Mouse (Mus musculus) heart, embryonic 10.5 days (tissue): ENCODE measurements around the gene Sept9. TPM values are rescaled to one million over a fixed set of nuclear protein-coding genes. Genes with fewer than 3 reads are reported as not detected.

ENCODE experiments used
- DNase-seq: peaks from one replicate; pipeline ENCODE4 v3.0.0-alpha.2; 2017; ENCODE audit warnings: low spot score
- H3K27ac ChIP-seq: fragments of 300-500 bp; sonication (generic); 2 replicates; pipeline ENCODE4 v1.5.1; 2016; ENCODE audit warnings: mild to moderate bottlenecking
- H3K27me3 ChIP-seq: fragments of 300-500 bp; sonication (generic); 2 replicates; pipeline ENCODE4 v1.6.1; 2016; ENCODE audit warnings: mild to moderate bottlenecking; ENCODE audit not compliant: poor library complexity, insufficient read depth, severe bottlenecking
- H3K36me3 ChIP-seq: fragments of 300-500 bp; sonication (generic); 2 replicates; pipeline ENCODE4 v1.6.1; 2016; ENCODE audit warnings: mild to moderate bottlenecking, moderate library complexity
- H3K4me1 ChIP-seq: fragments of 300-500 bp; sonication (generic); 2 replicates; pipeline ENCODE4 v1.6.1; 2016; ENCODE audit warnings: mild to moderate bottlenecking
- H3K4me3 ChIP-seq: fragments of 300-500 bp; sonication (generic); 2 replicates; pipeline ENCODE4 v1.5.1; 2016; ENCODE audit warnings: mild to moderate bottlenecking, moderate library complexity
- H3K9me3 ChIP-seq: fragments of 300-500 bp; sonication (generic); 2 replicates; pipeline ENCODE4 v1.6.1; 2016; ENCODE audit warnings: mild to moderate bottlenecking, moderate library complexity
- WGBS: fragments of 180-500 bp; shearing (Covaris S2); methylation state at CpG from one replicate; pipeline ENCODE4 v1.1.7; 2016; 5-methylcytosine and 5-hydroxymethylcytosine counted together
- polyA plus RNA-seq: library from polyadenylated mRNA; unstranded; fragments of >200 nt; fragmentation: Nextera tagmentation; extraction: Ambion mirVana; gene quantifications from 2 replicates; pipeline ENCODE4 v1.2.1, GENCODE M21; 2016

Sept9 gene
- polyA plus RNA-seq, 1 experiment from 2014 or later, result 164 TPM

DNA sequence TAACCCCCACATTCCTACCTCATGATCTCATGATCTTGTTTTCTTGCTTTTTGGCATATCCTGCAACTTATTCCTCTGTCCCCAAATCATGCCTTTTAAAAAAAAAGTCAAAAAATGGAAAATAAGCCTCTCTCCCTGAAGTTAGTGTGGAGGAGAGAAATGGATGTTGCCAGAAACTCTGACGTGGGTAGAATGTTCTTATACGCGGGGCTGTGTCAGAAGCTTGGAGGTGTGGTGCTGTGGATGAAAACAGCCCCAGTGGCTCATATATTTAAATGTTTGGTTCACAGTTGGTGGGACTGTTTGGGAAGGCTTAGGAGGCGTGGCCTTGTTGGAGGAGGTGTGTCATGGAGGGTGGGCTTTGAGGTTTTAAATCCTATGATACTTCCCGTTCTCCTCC, 169.9 kb downstream of the Sept9 start:
- Histone ChIP-seq H3K9me3 (no peaks in the 10 kb centered on the region), H3K27me3 (peaks cover 15% of the 10 kb centered on the region), H3K4me3 (no peak overlapping the region), H3K4me1 (peaks cover 28% of the 10 kb centered on the region), H3K36me3 (no peaks in the 10 kb centered on the region), H3K27ac (no peak overlapping the region)
- WGBS, result 82% methylated on average over 5 of the region's 5 CpGs
- no peak for DNase-seq

DNA sequence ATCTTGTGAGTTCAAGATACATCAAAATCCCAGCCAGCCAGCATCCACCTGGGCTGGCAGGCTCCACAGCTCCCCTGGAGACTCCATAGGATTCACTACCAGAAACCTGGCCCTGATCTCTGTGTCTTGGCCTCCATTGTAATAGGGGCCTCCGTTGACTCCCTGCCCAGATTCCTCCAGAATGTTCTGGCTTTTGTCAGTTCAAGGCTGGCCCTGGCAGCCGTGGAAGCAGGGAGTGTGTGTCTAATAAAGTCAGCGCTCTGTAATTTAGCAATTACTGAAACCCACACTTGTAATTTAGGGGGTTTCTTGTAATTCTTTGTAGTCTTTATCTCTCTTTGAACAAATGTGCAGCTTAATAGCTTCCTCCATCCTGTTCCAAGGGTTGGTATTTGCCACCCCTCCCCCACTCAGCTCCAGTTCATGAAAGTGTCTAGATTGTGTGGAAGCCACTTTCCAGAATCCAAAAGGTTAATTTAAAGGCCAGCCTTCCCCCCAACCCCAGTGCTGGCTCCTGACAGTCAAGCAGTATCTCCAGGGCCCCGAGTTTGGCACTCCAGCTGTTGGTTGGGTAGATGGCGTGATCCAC, 170.9 kb downstream of the Sept9 start:
- Histone ChIP-seq H3K27me3 (peaks cover 25% of the 10 kb centered on the region), H3K9me3 (no peaks in the 10 kb centered on the region), H3K4me3 (no peak overlapping the region), H3K27ac (peak overlapping the region; percentile 52), H3K36me3 (no peaks in the 10 kb centered on the region), H3K4me1 (peaks cover 28% of the 10 kb centered on the region)
- no peak for DNase-seq
- WGBS, result 51% methylated on average over 5 of the region's 5 CpGs

DNA sequence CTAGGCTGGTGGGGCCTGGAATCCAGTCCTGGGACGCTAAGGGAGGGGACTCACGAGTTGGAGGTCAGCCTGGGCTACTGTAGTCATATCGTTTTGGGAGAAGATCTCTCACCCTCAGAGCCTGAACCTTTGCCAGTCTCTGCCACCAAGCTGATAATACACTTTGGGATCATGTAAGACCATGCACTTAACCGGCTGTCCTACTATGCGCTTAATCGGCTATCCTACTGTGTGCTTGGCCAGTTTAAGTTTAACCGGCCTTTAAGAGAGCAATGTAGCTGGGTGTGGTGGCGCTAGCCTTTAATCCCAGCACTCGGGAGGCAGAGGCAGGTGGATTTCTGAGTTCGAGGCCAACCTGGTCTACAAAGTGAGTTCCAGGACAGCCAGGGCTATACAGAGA, 173.1 kb downstream of the Sept9 start:
- no peaks in the 10 kb centered on the region for H3K9me3 ChIP-seq
- no peaks in the 10 kb centered on the region for H3K36me3 ChIP-seq
- no peak for DNase-seq
- WGBS, result 91% methylated on average over 10 of the region's 10 CpGs
- H3K4me3 ChIP-seq, result no peak overlapping the region
- H3K27me3 ChIP-seq, result peaks cover 26% of the 10 kb centered on the region
- no peak overlapping the region for H3K27ac ChIP-seq
- H3K4me1 ChIP-seq, result peaks cover 28% of the 10 kb centered on the region

DNA sequence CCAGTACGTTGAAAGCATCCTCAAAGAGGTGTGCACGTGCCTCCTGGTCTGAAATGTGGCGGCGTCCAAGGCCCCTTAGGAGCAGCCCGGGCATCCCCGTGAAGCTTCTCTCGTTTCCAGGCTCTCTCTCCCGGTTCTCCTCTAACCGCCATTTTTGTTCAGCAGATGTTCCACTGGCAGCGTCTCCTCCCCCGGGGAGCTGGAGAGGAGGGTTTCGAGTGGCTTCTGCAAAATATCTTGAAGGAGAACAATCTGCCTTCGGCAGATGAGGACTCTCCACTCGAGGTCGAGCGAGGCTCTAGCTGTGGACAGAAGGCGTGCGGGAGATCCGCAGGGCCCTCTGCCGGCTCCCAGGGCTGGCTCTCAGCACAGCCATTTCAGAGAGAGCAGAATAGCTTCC, 173.7 kb downstream of the Sept9 start:
- peaks cover 28% of the 10 kb centered on the region for H3K4me1 ChIP-seq
- WGBS, result 75% methylated on average over 20 of the region's 20 CpGs

DNA sequence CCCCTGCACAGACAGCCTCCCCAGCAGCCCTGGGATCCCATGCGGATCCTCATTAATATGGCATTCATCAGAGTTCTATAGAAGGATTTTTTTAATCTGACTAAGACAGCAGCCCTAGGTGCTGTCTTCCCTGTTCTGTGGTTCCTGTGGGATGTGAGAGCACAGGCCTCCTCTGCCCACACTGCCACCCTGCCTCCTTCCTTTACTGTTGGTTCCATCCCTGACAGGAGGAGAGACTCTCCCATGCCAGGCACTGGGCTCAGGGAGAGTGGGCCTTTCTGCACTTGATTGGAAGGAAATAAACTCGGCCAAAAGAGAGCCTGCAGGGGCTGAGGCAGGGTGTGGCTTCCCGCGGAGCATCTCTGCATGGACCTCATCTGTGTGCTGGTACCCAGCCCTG, 174.4 kb downstream of the Sept9 start:
- Histone ChIP-seq H3K4me3 (no peak overlapping the region), H3K4me1 (peaks cover 28% of the 10 kb centered on the region), H3K27me3 (peaks cover 27% of the 10 kb centered on the region), H3K27ac (no peak overlapping the region), H3K9me3 (no peaks in the 10 kb centered on the region), H3K36me3 (no peaks in the 10 kb centered on the region)
- no peak for DNase-seq
- WGBS, result 31% methylated on average over 4 of the region's 4 CpGs

More for the DNA sequence above, 173.7 kb downstream of the Sept9 start:
- Histone ChIP-seq H3K4me3 (no peak overlapping the region), H3K9me3 (no peaks in the 10 kb centered on the region), H3K27me3 (peaks cover 26% of the 10 kb centered on the region), H3K36me3 (no peaks in the 10 kb centered on the region), H3K27ac (no peak overlapping the region)
- DNase-seq, result no peak

DNA sequence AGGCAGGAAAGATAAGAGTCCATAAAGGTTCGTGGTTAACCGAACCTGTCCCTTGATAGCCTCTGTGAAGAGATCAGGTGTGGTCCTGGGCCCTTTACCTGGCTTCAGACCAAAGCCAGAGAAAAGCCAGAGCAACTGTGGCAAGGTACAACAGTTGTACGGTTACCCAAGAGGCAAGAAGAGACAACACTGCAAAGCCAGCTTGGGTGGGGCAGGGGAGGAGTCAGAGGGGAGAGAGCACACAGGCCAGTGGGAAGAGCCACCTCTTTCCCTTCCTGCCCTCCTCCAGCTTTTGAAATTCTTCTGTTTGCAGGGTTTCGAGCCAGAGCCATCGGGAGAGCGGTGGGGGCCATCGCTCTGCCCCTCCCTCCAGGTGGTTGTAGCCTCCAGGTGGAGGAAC, 174.8 kb downstream of the Sept9 start:
- DNase-seq, result no peak
- Histone ChIP-seq H3K27me3 (peaks cover 31% of the 10 kb centered on the region), H3K4me1 (peaks cover 28% of the 10 kb centered on the region), H3K4me3 (no peak overlapping the region), H3K36me3 (no peaks in the 10 kb centered on the region), H3K27ac (no peak overlapping the region), H3K9me3 (no peaks in the 10 kb centered on the region)
- WGBS, result 42% methylated on average over 7 of the region's 7 CpGs

DNA sequence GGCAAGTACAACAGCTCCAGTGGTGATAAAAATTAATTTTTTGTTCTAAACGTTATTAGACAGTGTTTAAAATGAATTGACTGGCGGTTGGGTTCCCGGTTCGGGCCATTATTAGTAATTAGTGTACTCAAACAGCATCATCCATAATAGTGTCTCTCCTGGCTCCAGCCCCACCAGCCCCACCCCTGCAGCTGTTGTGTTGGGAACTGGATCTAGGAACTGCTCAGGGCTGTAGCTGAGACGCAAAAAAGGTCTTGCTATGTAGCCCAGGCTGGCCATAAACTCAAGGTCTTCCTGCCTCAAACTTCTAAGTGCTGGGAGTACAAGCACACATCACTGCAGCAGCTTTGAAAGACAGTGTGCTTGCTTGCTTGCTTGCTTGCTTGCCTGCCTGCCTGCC, 180.3 kb downstream of the Sept9 start:
- DNase-seq, result no peak
- Histone ChIP-seq H3K36me3 (no peaks in the 10 kb centered on the region), H3K4me3 (no peak overlapping the region), H3K27me3 (peaks cover 37% of the 10 kb centered on the region), H3K9me3 (no peaks in the 10 kb centered on the region), H3K4me1 (peaks cover 23% of the 10 kb centered on the region), H3K27ac (no peak overlapping the region)
- WGBS, result 84% methylated on average over 5 of the region's 5 CpGs

DNA sequence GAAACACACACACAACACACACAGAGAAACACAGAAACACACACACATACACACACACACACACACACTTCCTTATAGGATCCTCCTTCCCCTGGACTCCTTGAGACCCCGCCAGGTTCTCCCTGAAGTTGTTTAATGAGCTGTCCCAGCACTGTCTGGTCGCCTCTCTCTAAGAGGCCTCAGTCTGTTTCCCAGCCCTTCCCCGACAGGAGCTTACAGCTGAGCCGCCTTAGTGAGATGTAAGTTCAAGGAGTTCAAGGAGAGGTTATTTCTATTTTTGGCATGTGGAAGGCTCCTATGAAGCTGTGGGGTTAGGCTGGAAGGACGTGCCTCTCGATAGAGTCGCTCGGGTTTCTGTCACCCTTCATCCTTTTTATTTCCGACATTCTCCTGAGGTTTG, 184.8 kb downstream of the Sept9 start:
- 7% methylated on average over 9 of the region's 9 CpGs for WGBS
- no peaks in the 10 kb centered on the region for H3K9me3 ChIP-seq
- H3K27ac ChIP-seq, result peak overlapping the region; percentile 62; the same call in 1 of the 2 replicates
- DNase-seq, result no peak
- peaks cover 46% of the 10 kb centered on the region for H3K4me1 ChIP-seq
- no peaks in the 10 kb centered on the region for H3K36me3 ChIP-seq
- H3K4me3 ChIP-seq, result peak overlapping the region; percentile 30
- H3K27me3 ChIP-seq, result peaks cover 43% of the 10 kb centered on the region; the same call in 1 of the 2 replicates

DNA sequence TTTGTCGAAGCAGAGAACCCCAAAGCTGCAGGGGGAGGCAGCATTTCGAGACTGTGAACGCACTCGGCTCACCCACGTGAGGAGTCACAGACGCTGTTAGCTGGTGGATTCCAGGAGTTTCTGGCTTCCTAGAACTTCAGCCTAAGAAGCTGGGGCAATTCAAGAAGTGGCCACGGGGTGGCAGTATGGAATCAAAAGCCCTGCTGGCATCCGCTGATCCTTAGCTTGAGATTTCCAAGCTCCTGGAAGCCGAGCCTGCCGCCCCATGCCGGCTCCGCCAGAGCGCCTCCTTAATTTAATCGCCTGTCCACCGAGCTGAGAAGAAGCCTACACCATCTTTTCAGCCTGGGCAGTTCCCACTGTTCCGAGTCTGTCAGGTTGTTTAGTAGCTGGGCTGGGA, 185.4 kb downstream of the Sept9 start:
- H3K36me3 ChIP-seq, result no peaks in the 10 kb centered on the region
- peak overlapping the region; percentile 30 for H3K4me3 ChIP-seq
- DNase-seq, result peak; percentile 86
- peak overlapping the region; percentile 62; the same call in 1 of the 2 replicates for H3K27ac ChIP-seq
- H3K9me3 ChIP-seq, result no peaks in the 10 kb centered on the region
- H3K27me3 ChIP-seq, result peaks cover 41% of the 10 kb centered on the region; the same call in 1 of the 2 replicates
- 1% methylated on average over 16 of the region's 16 CpGs for WGBS
- peaks cover 53% of the 10 kb centered on the region for H3K4me1 ChIP-seq

DNA sequence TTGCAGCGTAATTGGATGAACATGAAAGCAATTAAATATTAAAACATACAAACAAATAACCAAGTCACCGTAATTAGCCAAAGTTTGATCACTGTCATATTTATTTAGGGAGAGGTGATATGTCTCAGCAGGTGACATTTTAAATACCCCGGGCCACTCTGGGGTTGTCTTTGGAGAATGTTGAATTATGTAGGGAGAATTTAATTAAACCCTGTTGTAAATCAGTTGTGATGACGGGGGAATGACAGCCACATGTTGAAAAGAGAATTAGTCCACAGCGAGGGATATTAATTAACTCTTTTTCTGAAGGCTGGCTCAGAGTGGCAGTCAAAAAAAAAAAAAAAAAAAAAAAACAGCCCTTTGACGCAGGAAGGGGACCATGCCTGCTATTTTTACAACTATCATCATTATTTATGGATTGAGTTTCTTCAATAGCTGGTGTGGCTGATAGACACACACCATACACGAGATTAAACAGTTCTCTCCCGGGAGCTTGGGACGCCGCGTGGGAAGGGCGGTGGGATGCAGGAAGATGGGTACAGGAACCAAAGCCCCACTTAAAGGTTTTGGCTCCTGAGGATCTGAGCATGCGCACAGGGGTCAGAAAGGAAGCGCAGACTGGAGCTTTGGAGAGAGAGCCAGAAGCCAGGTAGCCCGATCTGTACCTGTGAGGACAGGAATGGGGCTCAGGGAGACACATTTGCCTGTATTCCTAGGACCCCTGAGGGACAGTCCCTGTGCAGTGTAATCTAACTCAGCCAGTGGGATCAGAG, 186.1 kb downstream of the Sept9 start:
- Histone ChIP-seq H3K27ac (no peak overlapping the region; the same call in 1 of the 2 replicates), H3K4me3 (0 out of 2 replicates have a peak overlapping the region, but pooled peaks have one; percentile 30), H3K27me3 (peaks cover 41% of the 10 kb centered on the region; the same call in 1 of the 2 replicates), H3K4me1 (peaks cover 57% of the 10 kb centered on the region), H3K36me3 (no peaks in the 10 kb centered on the region), H3K9me3 (no peaks in the 10 kb centered on the region)
- no peak for DNase-seq
- WGBS, result 55% methylated on average over 15 of the region's 15 CpGs

DNA sequence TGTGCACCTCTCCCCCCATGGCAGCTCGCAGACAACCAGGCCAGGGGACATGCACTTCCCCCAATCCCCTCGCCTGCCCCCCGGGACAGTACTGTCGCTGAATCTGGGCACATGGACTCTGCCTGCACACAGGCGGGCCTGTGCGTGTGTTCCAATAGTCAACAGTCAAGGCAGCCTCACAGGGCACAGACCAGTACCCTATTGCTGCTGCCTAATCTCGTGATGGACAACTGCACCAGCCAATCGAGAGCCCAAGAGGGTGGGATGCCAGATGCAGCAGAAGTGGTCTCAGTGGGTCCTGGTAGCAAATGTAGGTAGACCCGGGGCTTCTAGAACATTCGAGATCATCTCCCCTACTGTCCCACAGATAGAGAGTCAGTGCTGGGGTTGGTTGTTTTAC, 187.8 kb downstream of the Sept9 start:
- peak overlapping the region; percentile 13; the same call in 1 of the 2 replicates for H3K27ac ChIP-seq
- H3K27me3 ChIP-seq, result peaks cover 36% of the 10 kb centered on the region; the same call in 1 of the 2 replicates
- H3K4me3 ChIP-seq, result no peak overlapping the region
- WGBS, result 79% methylated on average over 10 of the region's 10 CpGs
- DNase-seq, result no peak
- H3K4me1 ChIP-seq, result peaks cover 70% of the 10 kb centered on the region
- H3K9me3 ChIP-seq, result no peaks in the 10 kb centered on the region
- no peaks in the 10 kb centered on the region for H3K36me3 ChIP-seq

DNA sequence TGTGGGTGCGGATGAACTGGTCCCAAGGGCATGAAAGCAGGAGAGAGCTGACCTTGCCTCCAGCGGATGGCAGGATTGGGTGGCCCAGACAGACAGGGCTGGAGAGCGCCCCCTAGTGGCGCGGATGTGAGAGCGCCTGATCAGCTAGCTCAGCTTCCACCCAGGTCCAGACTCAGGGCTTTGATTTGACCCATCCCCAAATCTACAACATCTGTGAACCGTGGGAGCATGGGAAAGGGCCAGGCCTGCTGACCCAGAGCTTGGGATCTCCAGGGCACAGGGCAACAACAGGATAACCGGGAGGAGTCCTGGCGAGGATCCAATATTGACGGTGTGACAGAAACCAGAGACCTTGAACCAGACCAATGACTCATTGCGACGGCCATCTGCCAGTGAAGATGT, 190.5 kb downstream of the Sept9 start:
- Histone ChIP-seq H3K27ac (peak overlapping the region; percentile 32; the same call in 1 of the 2 replicates), H3K36me3 (no peaks in the 10 kb centered on the region)
- DNase-seq, result peak; percentile 88

DNA sequence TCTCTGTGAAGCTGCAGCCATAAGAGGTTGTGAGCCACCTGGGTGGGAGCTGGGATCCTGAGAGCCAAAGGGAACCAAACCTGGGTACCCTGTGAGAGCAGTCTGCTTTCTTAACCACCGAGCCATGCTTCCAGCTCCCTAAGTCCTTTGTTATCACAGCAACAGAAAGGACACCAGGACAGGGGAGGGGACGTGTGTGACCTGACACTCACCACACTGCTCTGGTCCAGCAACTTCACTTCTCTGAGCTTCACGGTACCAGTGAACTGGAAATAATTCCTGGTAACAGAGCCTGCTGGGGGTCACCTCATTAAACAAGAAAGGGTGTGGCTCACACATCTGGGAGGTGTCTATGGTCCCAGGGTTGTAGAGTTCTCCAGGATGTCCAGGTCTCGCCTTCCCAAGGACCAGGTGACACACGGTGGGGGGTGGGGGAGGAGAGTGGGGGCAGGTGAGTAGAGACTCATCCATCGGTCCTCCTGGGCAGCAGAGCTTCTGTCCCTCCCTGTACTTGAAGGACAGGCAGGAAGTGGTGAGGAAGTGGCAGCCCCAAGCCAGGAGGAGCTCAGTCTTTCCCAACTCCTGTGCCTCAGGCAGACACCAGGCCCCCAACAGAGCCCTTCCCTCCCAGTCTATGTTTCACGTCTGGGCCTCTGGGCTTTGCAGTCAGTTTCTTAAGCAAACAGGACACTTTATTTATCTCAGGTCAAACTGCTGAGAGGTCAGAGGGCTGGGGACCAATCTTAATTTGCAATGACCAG, 191.5 kb downstream of the Sept9 start:
- Histone ChIP-seq H3K27ac (peak overlapping the region; percentile 63; the same call in 1 of the 2 replicates), H3K4me3 (no peak overlapping the region), H3K36me3 (no peaks in the 10 kb centered on the region), H3K4me1 (peaks cover 57% of the 10 kb centered on the region), H3K9me3 (no peaks in the 10 kb centered on the region), H3K27me3 (peaks cover 48% of the 10 kb centered on the region)
- DNase-seq, result no peak
- WGBS, result 18% methylated on average over 7 of the region's 7 CpGs

More for the DNA sequence above, 190.5 kb downstream of the Sept9 start:
- WGBS, result 16% methylated on average over 12 of the region's 12 CpGs
- Histone ChIP-seq H3K4me3 (no peak overlapping the region), H3K27me3 (peaks cover 39% of the 10 kb centered on the region), H3K4me1 (peaks cover 58% of the 10 kb centered on the region), H3K9me3 (no peaks in the 10 kb centered on the region)
